Mouse (Mus musculus): ENCODE results near the gene Insl6. TPM values are rescaled to one million over a fixed set of nuclear protein-coding genes. Genes with fewer than 3 reads are reported as not detected.

The Insl6 gene
- 5.8 and 6.0 TPM in 2 replicates for polyA plus RNA-seq (2012; rRNA removed; ENCODE audit: low replicate concordance)

GRCm38 (mm10) chr19:29325053-29325851, at the start of gene Insl6:
TSS of gene Insl6 (minus strand) at chr19:29325356.

GRCm38 (mm10) chr19:29366969-29367622, 41.9 kb upstream of the Insl6 start, which contains the start of the genes Plgrkt and Cd274:
TSS of gene Plgrkt (minus strand) at chr19:29367390.
TSS of gene Cd274 (plus strand) at chr19:29367455.

GRCm38 (mm10) chr19:29334068-29334745, 9.1 kb upstream of the Insl6 start, which contains the start of gene Rln1:
TSS of gene Rln1 (minus strand) at chr19:29334670.

Other genes with a start within 250 kb of the Insl6 start
- 25.4 and 37.5 TPM in 2 replicates for gene Rcl1, start 224.0 kb downstream of the Insl6 start, polyA plus RNA-seq (2012; rRNA removed; ENCODE audit: low replicate concordance)
- gene Jak2, start 73.5 kb downstream of the Insl6 start, polyA plus RNA-seq (2012; rRNA removed; ENCODE audit: low replicate concordance): 7.7 and 20.4 TPM in 2 replicates
- 0.60 TPM in 1 of 2 replicates, not detected in the other for gene Rln1, start 9.3 kb upstream of the Insl6 start, polyA plus RNA-seq (2012; rRNA removed; ENCODE audit: low replicate concordance)
- gene Plgrkt, start 42.0 kb upstream of the Insl6 start, polyA plus RNA-seq (2012; rRNA removed; ENCODE audit: low replicate concordance): 44.1 and 73.9 TPM in 2 replicates
- gene Cd274, start 42.1 kb upstream of the Insl6 start, polyA plus RNA-seq (2012; rRNA removed; ENCODE audit: low replicate concordance): 5.5 and 16.3 TPM in 2 replicates
- 0.06 and 0.14 TPM in 2 replicates for gene Pdcd1lg2, start 85.6 kb upstream of the Insl6 start, polyA plus RNA-seq (2012; rRNA removed; ENCODE audit: low replicate concordance)
- 23.5 and 26.0 TPM in 2 replicates for gene Ric1, start 196.9 kb upstream of the Insl6 start, polyA plus RNA-seq (2012; rRNA removed; ENCODE audit: low replicate concordance)